Mouse (Mus musculus) neutrophil, adult 65 days (primary cell): ENCODE data around the gene Olfr476. TPM values are rescaled to one million over a fixed set of nuclear protein-coding genes. Genes with fewer than 3 reads are reported as not detected.

Experiments used
- total RNA-seq: library from RNA; stranded (reverse); gene quantifications from 2 replicates; pipeline ENCODE4 v1.2.4, GENCODE M21; 2023

Gene Olfr476
- not detected in 2 replicates for total RNA-seq

DNA sequence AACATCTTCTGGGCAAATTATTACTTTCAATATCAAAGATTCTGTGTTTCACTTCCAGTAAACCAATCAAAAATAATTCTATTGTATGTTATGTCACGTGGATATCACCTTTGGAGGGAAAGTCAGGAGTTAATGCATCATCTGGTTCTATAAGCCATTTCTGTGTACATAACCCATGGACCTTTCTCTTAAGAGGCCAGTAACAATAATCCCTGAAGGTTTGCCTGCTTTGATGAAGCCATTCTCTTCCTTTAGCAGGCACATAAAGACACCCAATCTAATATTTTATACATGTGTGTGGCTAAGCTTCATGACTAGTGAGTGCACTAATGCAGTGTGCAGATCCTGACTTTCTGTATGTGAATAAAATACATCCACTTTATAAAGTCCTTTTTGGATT lies at the start of gene Olfr476:
Gene Olfr476, plus strand, starts transcription at position 301 of the 400 bp plus-strand sequence.

DNA sequence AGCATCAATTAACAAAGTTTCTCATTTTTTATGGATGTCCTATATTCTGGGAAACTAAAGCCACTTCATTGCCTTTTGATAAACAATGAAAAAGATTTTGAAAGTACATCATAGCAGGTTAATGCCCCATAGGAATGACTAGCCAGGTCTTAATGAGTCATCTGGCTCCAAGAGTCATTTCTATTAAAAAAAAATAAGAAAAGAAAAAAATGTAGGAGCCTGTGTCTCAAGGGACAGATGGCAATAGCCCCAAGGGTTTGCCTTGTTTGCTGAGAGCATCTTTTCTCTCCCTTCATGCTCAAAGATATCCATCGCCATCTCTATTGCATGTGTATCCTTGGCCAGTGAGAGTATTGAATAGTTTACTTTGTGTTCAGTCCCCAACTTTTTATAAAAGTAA lies 34.5 kb upstream of the Olfr476 start, which contains the start of gene Olfr473:
Gene Olfr473, plus strand, starts transcription at position 301 of the 400 bp plus-strand sequence.

GRCm38 (mm10) chr7:107954343-107954742 lies 10.3 kb upstream of the Olfr476 start, which contains the start of gene Olfr474:
TSS of gene Olfr474 (plus strand) at chr7:107954643.

GRCm38 (mm10) chr7:107986393-107986792 lies 21.8 kb downstream of the Olfr476 start, which contains the start of gene Olfr477:
TSS of gene Olfr477 (plus strand) at chr7:107986693.

Other genes with a start within 250 kb of the Olfr476 start
- not detected in 2 replicates for gene Cyb5r2, start 206.8 kb upstream of the Olfr476 start, total RNA-seq
- not detected in 2 replicates for gene Ovch2, start 163.6 kb upstream of the Olfr476 start, total RNA-seq
- gene Olfr467, start 152.5 kb upstream of the Olfr476 start, total RNA-seq, result not detected in 2 replicates
- not detected in 2 replicates for gene Olfr469, start 139.3 kb upstream of the Olfr476 start, total RNA-seq
- gene Olfr470, start 117.3 kb upstream of the Olfr476 start, total RNA-seq, result not detected in 2 replicates
- not detected in 2 replicates for gene Olfr472, start 66.9 kb upstream of the Olfr476 start, total RNA-seq
- not detected in 2 replicates for gene Olfr473, start 34.4 kb upstream of the Olfr476 start, total RNA-seq
- not detected in 2 replicates for gene Olfr474, start 10.2 kb upstream of the Olfr476 start, total RNA-seq
- not detected in 2 replicates for gene Olfr477, start 21.9 kb downstream of the Olfr476 start, total RNA-seq
- gene Olfr478, start 69.2 kb downstream of the Olfr476 start, total RNA-seq, result not detected in 2 replicates
- not detected in 2 replicates for gene Olfr479, start 85.9 kb downstream of the Olfr476 start, total RNA-seq
- gene Olfr480, start 102.5 kb downstream of the Olfr476 start, total RNA-seq, result not detected in 2 replicates
- gene Olfr481, start 115.1 kb downstream of the Olfr476 start, total RNA-seq, result not detected in 2 replicates
- gene Olfr482, start 132.8 kb downstream of the Olfr476 start, total RNA-seq, result 2.1 and 2.4 TPM in 2 replicates
- gene Olfr483, start 136.0 kb downstream of the Olfr476 start, total RNA-seq, result not detected in 2 replicates
- gene Olfr484, start 162.6 kb downstream of the Olfr476 start, total RNA-seq, result not detected in 2 replicates
- gene Olfr485, start 195.1 kb downstream of the Olfr476 start, total RNA-seq, result not detected in 2 replicates
- gene Olfr486, start 207.9 kb downstream of the Olfr476 start, total RNA-seq, result not detected in 2 replicates
- gene Olfr487, start 249.8 kb downstream of the Olfr476 start, total RNA-seq, result not detected in 2 replicates